Mouse (Mus musculus): ENCODE results near the gene Gm21822.
"Not testable (repeated sequence)": the region's sequence is repeated elsewhere in the genome, so short reads cannot be mapped to it uniquely, and the experiment has no call there.

The Gm21822 gene

DNA sequence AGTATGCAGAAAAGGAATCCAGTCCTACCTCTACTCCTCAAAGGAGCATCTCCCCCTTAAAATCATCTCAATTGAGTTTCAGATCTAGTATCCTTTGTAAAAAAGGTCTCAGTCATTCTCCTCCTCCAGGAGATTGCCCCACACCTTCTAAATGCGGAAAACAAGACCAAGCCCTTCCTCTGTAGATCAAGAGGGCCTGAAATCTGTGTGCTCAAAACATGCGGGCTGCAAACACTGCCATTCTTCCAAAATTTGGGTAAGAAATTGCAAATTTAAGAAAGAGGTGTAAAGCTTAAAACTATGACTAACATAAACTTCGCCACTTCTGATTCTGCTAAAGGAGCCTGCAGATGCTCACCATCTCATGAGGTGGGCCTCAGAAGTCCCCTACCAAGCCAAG lies at the start of gene Gm21822:
Gene Gm21822 (plus strand): TSS at position 301 of the 400 bp plus-strand sequence.
- not testable (repeated sequence) for DNase-seq (ENCODE audit: low read depth)
